Mouse (Mus musculus) cerebellum, postnatal 4 days (tissue): ENCODE results near the gene Jpt2.
A peak's percentile ranks its signal among the peaks of the same experiment; 100 is the strongest.
"Not testable (repeated sequence)": the region's sequence is repeated elsewhere in the genome, so short reads cannot be mapped to it uniquely, and the experiment has no call there.

Experiments used
- DNase-seq, 2 experiments: peaks; one replicate each; pipeline ENCODE4 v3.0.0; 2022; ENCODE audit warnings: low spot score in 2 of 2, mixed read lengths in 1 of 2

Jpt2 gene

GRCm38 (mm10) chr17:24960135-24960851, at the start of gene Jpt2:
Gene Jpt2 (minus strand): TSS chr17:24960689.
- DNase-seq = peak; percentile 98 to 99

GRCm38 (mm10) chr17:25007480-25007879, 47.0 kb upstream of the Jpt2 start:
- DNase-seq = no peak

- DNase-seq = no peak
Measured at GRCm38 (mm10) chr17:25005102-25005501, 44.6 kb upstream of the Jpt2 start.

GRCm38 (mm10) chr17:24994721-24995120, 34.2 kb upstream of the Jpt2 start:
- no peak for DNase-seq

- DNase-seq = no peak
Measured at GRCm38 (mm10) chr17:24987221-24987620, 26.7 kb upstream of the Jpt2 start.

GRCm38 (mm10) chr17:24960852-24961715, 595 bp upstream of the Jpt2 start:
- DNase-seq = no peak

- no peak for DNase-seq
Measured at GRCm38 (mm10) chr17:24959371-24959770, 1.1 kb downstream of the Jpt2 start.

- no peak for DNase-seq
Measured at GRCm38 (mm10) chr17:24953291-24953690, 7.2 kb downstream of the Jpt2 start.

GRCm38 (mm10) chr17:24950671-24951070, 9.8 kb downstream of the Jpt2 start:
- DNase-seq = no peak

GRCm38 (mm10) chr17:24948204-24948603, 12.3 kb downstream of the Jpt2 start:
- DNase-seq = no peak

- DNase-seq = not testable (repeated sequence)
Measured at GRCm38 (mm10) chr17:24943589-24943988, 16.9 kb downstream of the Jpt2 start.

- DNase-seq = no peak
Measured at GRCm38 (mm10) chr17:24943036-24943435, 17.5 kb downstream of the Jpt2 start.

GRCm38 (mm10) chr17:24942453-24942852, 18.0 kb downstream of the Jpt2 start:
- peak in 1 of 2 experiments; percentile 32 for DNase-seq

- no peak for DNase-seq
Measured at GRCm38 (mm10) chr17:24937266-24937665, 23.2 kb downstream of the Jpt2 start.

GRCm38 (mm10) chr17:24936259-24937237, 23.9 kb downstream of the Jpt2 start, which contains the start of gene Mapk8ip3:
Gene Mapk8ip3 (minus strand): TSS chr17:24936977.
- DNase-seq = peak; percentile 87 to 95

GRCm38 (mm10) chr17:24935666-24936065, 24.8 kb downstream of the Jpt2 start:
- no peak for DNase-seq

GRCm38 (mm10) chr17:24934926-24935325, 25.6 kb downstream of the Jpt2 start:
- no peak for DNase-seq

- DNase-seq = no peak
Measured at GRCm38 (mm10) chr17:24933163-24933562, 27.3 kb downstream of the Jpt2 start.

GRCm38 (mm10) chr17:24932431-24932830, 28.1 kb downstream of the Jpt2 start:
- DNase-seq = no peak

GRCm38 (mm10) chr17:24929506-24929905, 31.0 kb downstream of the Jpt2 start:
- DNase-seq = no peak

- no peak for DNase-seq
Measured at GRCm38 (mm10) chr17:24923246-24923645, 37.2 kb downstream of the Jpt2 start.

- DNase-seq = no peak
Measured at GRCm38 (mm10) chr17:24913984-24914383, 46.5 kb downstream of the Jpt2 start.
